Mouse (Mus musculus) olfactory bulb, adult 2 months (tissue): ENCODE measurements at regions not wholly inside any gene's neighbourhood (a gene's known extent, or its start where the extent isn't known, plus 50 kb on each side); places are given as distances from the start of the nearest gene placed in this dataset.

Experiments
- H3K27ac ChIP-seq: fragments of 200-500 bp; 2 replicates; pipeline ENCODE4 v1.5.1; 2012; ENCODE audit warnings: low read depth, low read length; ENCODE audit not compliant: insufficient read depth
- H3K4me1 ChIP-seq: fragments of 200-500 bp; 2 replicates; pipeline ENCODE4 v1.6.1; 2012; ENCODE audit warnings: low read length; ENCODE audit not compliant: control insufficient read depth, insufficient read depth
- H3K4me3 ChIP-seq: fragments of 200-500 bp; 2 replicates; pipeline ENCODE4 v1.5.1; 2012; ENCODE audit warnings: mild to moderate bottlenecking, low read depth, low read length, moderate library complexity; ENCODE audit not compliant: insufficient read depth
- CTCF ChIP-seq: fragments of 200-500 bp; IDR thresholded peaks from 2 replicates; pipeline ENCODE4 v1.5.1; 2012; ENCODE audit warnings: low read depth, mild to moderate bottlenecking, low read length, moderate library complexity; ENCODE audit not compliant: insufficient read depth
- POLR2A ChIP-seq: fragments of 200-500 bp; IDR thresholded peaks from 2 replicates; pipeline ENCODE4 v1.6.1; 2012; ENCODE audit warnings: mild to moderate bottlenecking, low read depth, low read length, moderate library complexity; ENCODE audit not compliant: insufficient read depth
- WGBS: fragments of 180-500 bp; shearing (Covaris S2); methylation state at CpG from one replicate; pipeline ENCODE4 v1.1.7; 2018; 5-methylcytosine and 5-hydroxymethylcytosine counted together

DNA sequence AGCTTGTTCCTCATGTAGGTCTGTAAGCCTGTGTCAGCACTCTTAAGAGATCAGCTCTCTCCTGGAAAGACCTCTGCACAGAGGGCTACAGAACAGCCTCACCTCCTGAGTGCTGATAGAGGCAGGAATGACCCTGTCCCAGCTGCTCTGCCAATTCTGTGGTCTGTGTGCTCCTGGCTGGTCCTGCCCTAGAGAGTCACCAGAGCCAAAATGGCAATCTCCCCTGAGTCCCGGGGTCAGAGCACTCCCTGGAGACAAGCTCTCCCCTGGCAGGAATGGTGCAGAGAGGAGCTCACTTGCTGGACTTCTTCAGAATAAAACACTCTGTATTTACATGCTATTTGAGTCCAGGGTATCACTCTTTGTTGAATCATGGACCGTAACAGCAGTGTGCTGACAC lies 149.9 kb upstream of the Slc4a7 start:
- no peak overlapping the region for H3K4me3 ChIP-seq
- H3K4me1 ChIP-seq, result no peaks in the 10 kb centered on the region
- WGBS, result 82% methylated on average over 2 of the region's 2 CpGs
- TF ChIP-seq CTCF, result no peak
- TF ChIP-seq POLR2A, result no peak
- H3K27ac ChIP-seq, result no peak overlapping the region

DNA sequence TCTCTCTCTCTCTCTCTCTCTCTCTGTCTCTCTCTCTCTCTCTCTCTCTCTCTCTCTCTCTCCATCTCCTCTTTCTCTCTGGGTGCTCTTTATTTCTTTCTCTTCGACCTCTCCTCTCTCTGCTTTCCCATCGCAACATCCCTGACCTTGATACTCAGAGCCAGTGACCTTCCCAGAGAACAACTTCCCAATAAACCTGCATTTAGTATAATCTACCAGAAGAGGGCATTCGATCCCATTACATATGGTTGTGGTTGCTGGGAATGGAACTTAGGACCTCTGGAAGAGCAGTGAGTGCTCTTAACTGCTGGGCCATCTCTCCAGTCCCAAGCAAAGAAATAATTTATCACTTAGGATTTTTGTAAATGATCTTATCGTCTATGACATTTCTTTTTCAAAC lies 127.2 kb upstream of the Slc4a7 start:
- H3K4me1 ChIP-seq, result no peaks in the 10 kb centered on the region
- TF ChIP-seq CTCF (no peak), POLR2A (no peak)
- no peak overlapping the region for H3K27ac ChIP-seq
- 72% methylated on average over 4 of the region's 4 CpGs for WGBS
- no peak overlapping the region for H3K4me3 ChIP-seq

DNA sequence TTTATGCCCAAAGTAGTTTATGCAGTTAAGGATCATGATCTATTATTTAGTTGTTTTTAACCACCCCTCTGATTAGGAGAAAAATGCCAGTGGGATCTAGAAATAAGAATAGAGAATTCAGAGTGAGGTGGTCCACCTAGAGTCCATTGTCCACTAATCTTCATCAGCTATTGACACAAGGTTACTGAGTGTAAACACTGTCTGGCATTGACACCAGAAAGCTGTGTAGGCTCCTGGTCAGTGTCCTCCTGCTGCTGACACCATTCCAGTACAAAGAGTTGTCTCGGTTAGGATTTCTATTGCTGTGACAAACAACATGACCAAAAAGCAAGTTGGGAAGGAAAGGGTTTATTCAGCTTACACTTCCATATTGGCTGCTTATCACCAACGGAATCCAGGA lies 110.1 kb upstream of the Slc4a7 start:
- Histone ChIP-seq H3K4me1 (no peaks in the 10 kb centered on the region), H3K4me3 (no peak overlapping the region), H3K27ac (no peak overlapping the region)
- TF ChIP-seq CTCF (no peak), POLR2A (no peak)
- WGBS, result 75% methylated on average over 2 of the region's 2 CpGs

DNA sequence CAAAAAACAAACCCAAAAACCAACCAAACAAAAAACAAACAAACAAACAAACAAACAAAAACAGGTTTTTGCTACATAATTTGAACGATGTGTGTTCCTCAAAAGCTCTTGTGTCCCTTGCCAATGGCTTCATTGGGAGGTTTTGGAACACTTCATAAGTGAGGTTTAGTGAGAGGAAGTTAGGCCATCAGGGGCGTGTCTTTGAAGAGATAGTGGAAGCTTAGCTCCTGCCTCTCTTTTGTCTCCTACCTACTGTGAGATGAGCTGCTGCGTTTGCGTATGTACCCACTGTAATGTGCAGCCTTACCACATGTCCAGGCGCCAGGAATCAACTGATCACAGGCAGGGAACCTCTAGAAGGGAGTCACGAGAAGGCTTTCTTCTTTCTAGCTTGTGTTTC lies 107.3 kb upstream of the Slc4a7 start:
- Histone ChIP-seq H3K27ac (no peak overlapping the region), H3K4me3 (no peak overlapping the region), H3K4me1 (peaks cover 3% of the 10 kb centered on the region)
- WGBS, result 93% methylated on average over 6 of the region's 6 CpGs
- TF ChIP-seq CTCF (no peak), POLR2A (no peak)

DNA sequence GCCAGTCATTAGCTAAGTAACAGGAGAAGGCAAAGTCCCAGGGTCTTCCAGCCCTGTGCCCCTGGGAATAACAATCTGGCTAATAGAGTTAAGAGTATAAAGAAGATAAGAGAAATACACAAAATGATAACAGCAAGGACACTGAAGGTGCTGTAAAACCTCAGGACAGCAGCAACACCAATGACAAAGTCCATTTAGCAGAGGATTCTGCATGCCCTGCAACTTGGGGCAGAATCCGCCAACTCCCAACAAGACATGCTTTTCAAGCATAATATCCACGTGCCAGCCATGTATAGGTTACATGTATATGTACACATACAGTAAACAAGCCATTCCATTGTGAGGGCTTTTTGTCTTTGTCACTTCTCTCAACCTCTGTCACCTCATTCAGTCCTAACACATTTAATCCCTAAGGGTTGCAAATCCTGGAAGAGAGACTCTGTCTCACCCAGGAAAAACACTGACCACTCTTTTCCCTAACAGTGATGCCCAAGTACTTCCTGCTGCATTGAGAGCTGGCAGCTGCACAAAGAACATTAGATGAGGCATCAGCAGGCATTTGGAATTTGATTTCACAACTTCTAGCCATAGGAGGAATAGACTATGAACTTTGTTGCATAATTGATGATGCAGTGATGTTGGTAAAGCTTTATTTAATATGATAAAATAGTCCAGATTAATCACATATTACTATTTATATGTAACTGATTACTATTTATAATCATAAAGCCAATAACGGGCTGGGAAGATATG lies 105.8 kb upstream of the Slc4a7 start:
- peaks cover 3% of the 10 kb centered on the region for H3K4me1 ChIP-seq
- H3K4me3 ChIP-seq, result no peak overlapping the region
- WGBS, result 85% methylated on average over 3 of the region's 3 CpGs
- no peak overlapping the region for H3K27ac ChIP-seq
- TF ChIP-seq POLR2A (no peak), CTCF (no peak)

DNA sequence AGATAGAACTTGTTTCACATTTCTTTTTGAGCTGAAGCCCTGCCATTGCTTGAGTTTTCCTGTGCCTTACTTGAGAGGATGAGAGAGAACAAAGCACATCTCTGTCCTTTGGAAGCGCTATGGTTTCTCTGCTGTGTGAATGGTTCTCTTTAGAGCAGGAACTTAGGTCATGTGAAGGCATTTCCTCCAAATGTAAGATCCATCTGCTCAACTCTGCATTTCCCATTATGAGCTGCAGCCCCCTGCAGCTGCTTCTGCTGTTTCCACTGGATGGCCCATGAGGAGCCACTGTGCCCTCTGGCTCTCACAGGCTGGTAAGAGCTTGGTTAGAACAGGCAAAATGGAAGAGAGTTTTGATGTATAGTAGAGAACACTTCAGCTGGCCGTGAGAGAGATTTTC lies 102.5 kb upstream of the Slc4a7 start:
- WGBS, result 76% methylated on average over 2 of the region's 2 CpGs
- H3K27ac ChIP-seq, result no peak overlapping the region
- TF ChIP-seq POLR2A, result no peak
- no peak for TF ChIP-seq CTCF
- no peak overlapping the region for H3K4me3 ChIP-seq
- peaks cover 3% of the 10 kb centered on the region for H3K4me1 ChIP-seq

DNA sequence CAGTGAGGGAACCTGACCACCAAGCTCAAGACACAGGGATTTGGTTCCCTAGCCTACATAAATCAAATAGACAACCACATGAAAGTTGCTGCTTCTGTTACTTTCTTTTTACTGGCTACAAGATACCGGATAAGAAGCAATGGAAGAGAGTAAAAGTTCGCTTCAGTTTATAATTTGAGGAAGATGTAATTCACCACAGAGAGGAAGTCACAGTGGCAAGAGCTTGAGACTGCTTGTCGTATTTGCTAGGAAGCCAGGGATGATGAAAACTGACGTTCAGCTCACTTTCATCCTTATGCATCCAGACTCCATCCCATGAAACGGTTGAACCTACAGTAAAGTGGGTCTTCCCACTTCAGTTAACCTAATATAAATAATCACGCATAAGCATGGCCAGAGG lies 102.1 kb upstream of the Slc4a7 start:
- no peak for TF ChIP-seq POLR2A
- TF ChIP-seq CTCF, result no peak
- H3K4me1 ChIP-seq, result peaks cover 3% of the 10 kb centered on the region
- no peak overlapping the region for H3K27ac ChIP-seq
- H3K4me3 ChIP-seq, result no peak overlapping the region
- 94% methylated on average over 6 of the region's 6 CpGs for WGBS

DNA sequence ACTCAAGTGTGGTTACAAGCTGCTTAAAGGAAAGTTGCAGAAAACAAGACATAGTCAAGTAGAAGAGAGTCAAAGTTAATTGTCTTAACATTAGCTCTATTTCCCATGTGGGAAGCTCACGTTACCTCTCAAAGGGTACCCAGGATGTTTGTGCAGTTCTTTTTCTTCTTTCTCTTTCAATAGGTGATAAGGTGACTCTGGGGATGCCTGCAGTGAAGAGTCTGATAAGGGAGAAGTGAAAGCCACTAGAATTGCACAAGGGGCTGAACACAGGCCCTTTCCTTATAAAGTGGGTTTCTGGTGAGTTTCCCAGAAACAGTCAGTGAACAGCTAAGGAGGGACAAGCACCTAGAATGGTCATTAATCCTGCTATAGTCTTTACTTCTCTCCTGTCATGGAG lies 98.6 kb upstream of the Slc4a7 start:
- 86% methylated on average over 1 of the region's 1 CpGs for WGBS
- Histone ChIP-seq H3K4me3 (no peak overlapping the region), H3K4me1 (peaks cover 3% of the 10 kb centered on the region), H3K27ac (no peak overlapping the region)
- TF ChIP-seq CTCF, result no peak
- TF ChIP-seq POLR2A, result no peak

DNA sequence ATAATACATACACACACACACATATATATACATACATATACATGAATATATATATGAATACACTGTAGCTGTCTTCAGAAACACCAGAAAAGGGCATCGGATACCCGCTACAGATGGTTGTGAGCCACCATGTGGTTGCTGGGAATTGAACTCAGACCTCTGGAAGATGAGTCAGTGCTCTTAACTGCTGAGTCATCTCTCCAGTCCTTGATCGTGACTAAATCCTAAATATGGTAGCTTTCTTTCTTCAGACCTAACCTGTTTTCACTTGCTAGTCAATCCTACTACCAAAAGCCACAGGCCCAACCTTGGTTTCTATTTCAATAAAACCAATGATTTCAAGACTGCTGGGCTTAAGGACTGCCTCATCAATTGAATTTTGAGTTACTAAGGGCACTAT lies 95.0 kb upstream of the Slc4a7 start:
- H3K4me3 ChIP-seq, result no peak overlapping the region
- TF ChIP-seq CTCF (no peak), POLR2A (no peak)
- no peaks in the 10 kb centered on the region for H3K4me1 ChIP-seq
- WGBS, result 83% methylated on average over 3 of the region's 3 CpGs
- H3K27ac ChIP-seq, result no peak overlapping the region
